Mouse (Mus musculus): ENCODE measurements around the gene Xxylt1. TPM values are rescaled to one million over a fixed set of nuclear protein-coding genes. Genes with fewer than 3 reads are reported as not detected.
A peak's percentile ranks its signal among the peaks of the same experiment; 100 is the strongest.

Gene Xxylt1
- total and polyA plus RNA-seq, 3 experiments = 10.5 to 13.5 (median 11.5) TPM

DNA sequence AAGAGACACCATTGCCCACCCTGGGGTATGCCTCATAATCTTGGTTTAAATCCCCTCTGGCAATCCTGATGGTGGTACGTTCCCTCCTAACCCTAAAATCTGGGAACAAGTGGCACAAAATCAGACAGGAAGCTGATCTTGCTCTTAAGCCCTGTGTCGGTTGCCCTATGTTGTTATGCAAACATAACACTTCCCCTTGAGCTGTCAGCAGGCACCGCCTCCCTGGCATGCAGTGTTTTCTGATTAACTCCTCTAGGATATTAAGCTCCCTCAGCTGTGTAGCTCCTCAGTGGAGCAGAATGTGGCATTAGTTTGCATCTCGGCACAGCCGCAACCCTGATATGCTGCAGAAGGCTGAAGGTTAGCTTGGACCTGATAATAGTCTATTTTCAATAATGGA lies 58.9 kb downstream of the Xxylt1 start:
- 0 out of 2 replicates have a peak, but pooled peaks have one; percentile 43 for TF ChIP-seq EP300 (IDR thresholded peaks at IDR 0.05; ENCODE audit: insufficient read depth, low read depth, low read length)
- TF ChIP-seq CTCF (IDR thresholded peaks at IDR 0.05) = no peak
- peak in 1 of 2 experiments; percentile 58 for DNase-seq
- Histone ChIP-seq H3K4me1 (ENCODE audit: control insufficient read depth, insufficient read depth, low read length) (peaks cover 22% of the 10 kb centered on the region), H3K9ac (ENCODE audit: low read depth, low read length) (peak overlapping the region; percentile 50; the same call in 1 of the 2 replicates), H3K27ac (peak overlapping the region; percentile 65), H3K79me2 (replicated peaks; ENCODE audit: control insufficient read depth, insufficient read depth, low read length) (no peaks in the 10 kb centered on the region), H3K27me3 (ENCODE audit: control insufficient read depth, insufficient read depth, low read length) (no peaks in the 10 kb centered on the region), H3K4me3 (no peak overlapping the region), H3K36me3 (ENCODE audit: control insufficient read depth, insufficient read depth, low read length) (no peaks in the 10 kb centered on the region)
- intact Hi-C loops (cut with DNase I) = loop anchor here (2.0 kb wide), 1 partner anchor 13 kb away; no protein-coding TSS in a partner anchor
- WGBS = 23% methylated on average over 5 of the region's 5 CpGs

DNA sequence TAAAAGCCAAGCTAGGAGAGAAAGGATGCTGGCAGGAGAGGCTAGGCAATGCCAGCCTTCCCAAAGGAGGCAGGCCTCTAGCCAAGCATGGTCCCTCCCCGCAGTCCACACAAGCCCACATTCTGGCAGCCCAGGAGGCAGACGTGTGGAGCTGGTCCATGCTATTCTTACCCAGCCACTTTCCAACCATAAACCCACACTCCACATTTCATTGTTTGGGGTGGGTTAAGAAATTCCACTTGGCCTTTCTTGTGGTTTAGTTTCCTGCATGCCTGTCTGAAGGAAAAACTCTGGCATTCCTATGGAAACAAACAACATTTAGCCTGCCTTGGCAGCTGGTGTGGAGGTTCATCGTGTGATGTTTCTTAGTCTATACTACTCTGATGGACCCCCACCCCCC lies 61.7 kb downstream of the Xxylt1 start:
- Histone ChIP-seq H3K4me3 (no peak overlapping the region), H3K36me3 (ENCODE audit: control insufficient read depth, insufficient read depth, low read length) (no peaks in the 10 kb centered on the region), H3K9ac (ENCODE audit: low read depth, low read length) (no peak overlapping the region), H3K27ac (no peak overlapping the region), H3K79me2 (replicated peaks; ENCODE audit: control insufficient read depth, insufficient read depth, low read length) (no peaks in the 10 kb centered on the region), H3K4me1 (ENCODE audit: control insufficient read depth, insufficient read depth, low read length) (peaks cover 15% of the 10 kb centered on the region), H3K27me3 (ENCODE audit: control insufficient read depth, insufficient read depth, low read length) (no peaks in the 10 kb centered on the region)
- TF ChIP-seq EP300 (IDR thresholded peaks at IDR 0.05; ENCODE audit: insufficient read depth, low read depth, low read length) (no peak), CTCF (IDR thresholded peaks at IDR 0.05) (no peak), POLR2A (IDR thresholded peaks at IDR 0.05; ENCODE audit: insufficient read depth, low read depth, low read length) (no peak)
- intact Hi-C loops (cut with DNase I) = no loop called here
- no peak for DNase-seq
- WGBS = 61% methylated on average over 3 of the region's 3 CpGs

DNA sequence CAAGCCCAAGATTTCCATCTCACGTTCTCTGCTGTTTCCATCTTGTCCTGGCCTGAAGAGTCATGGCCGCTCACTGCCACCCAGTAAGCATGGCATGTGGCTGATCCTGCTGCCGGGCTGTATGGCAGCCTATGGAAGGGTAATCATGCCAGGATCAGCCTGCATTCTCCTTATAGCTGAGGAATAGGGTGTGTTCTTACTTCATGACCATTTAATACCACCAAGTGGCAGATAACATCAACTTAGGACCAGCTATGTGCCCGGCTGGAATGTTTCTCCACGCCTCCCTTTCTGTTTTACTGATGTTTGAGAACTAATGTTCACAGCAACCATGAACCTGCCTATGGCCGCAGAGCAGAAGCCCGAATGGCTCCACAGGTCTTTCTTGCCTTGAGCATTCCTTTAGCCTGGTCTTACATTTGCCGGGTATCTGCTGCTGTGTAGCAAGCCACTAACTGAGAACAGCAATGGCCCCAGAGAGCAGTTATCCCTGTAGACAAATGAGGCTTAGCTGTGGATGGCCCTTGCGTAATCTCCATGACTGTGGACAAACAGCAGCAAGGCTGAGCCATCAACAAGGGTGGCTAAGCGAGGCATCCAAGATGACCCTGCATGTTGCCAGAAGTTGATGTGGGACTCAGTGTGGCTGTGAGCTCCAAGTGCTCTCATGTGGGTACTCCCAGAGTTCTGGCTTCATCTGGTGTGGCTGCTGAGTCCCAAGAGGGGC lies 63.4 kb downstream of the Xxylt1 start:
- Histone ChIP-seq H3K4me1 (ENCODE audit: control insufficient read depth, insufficient read depth, low read length) (peaks cover 15% of the 10 kb centered on the region), H3K27ac (no peak overlapping the region), H3K79me2 (replicated peaks; ENCODE audit: control insufficient read depth, insufficient read depth, low read length) (no peaks in the 10 kb centered on the region), H3K27me3 (ENCODE audit: control insufficient read depth, insufficient read depth, low read length) (no peaks in the 10 kb centered on the region), H3K4me3 (no peak overlapping the region), H3K9ac (ENCODE audit: low read depth, low read length) (no peak overlapping the region), H3K36me3 (ENCODE audit: control insufficient read depth, insufficient read depth, low read length) (no peaks in the 10 kb centered on the region)
- TF ChIP-seq EP300 (IDR thresholded peaks at IDR 0.05; ENCODE audit: insufficient read depth, low read depth, low read length) = no peak
- no peak for TF ChIP-seq CTCF (IDR thresholded peaks at IDR 0.05)
- no peak for TF ChIP-seq POLR2A (IDR thresholded peaks at IDR 0.05; ENCODE audit: insufficient read depth, low read depth, low read length)
- no peak for DNase-seq
- intact Hi-C loops (cut with DNase I) = no loop called here
- 94% methylated on average over 10 of the region's 10 CpGs for WGBS

DNA sequence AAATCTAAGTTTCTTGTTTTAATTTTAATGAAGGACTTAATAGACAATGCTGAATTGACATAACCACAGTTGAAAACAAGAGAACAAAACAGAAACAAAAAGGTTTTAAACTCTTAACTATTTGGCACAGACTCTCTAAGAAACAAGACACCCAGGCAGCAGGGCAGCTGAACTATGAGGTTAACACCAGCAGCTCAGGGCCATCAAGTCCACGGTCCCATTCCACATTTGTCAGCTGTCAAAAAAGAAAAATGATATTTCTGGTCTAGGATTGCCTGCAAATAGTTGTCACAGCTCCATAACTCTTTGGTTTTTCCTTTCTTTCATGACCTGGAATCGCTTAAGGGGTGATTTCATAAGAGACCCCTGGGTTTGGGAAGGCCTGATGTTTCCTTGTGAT lies 64.6 kb downstream of the Xxylt1 start:
- H3K36me3 ChIP-seq (ENCODE audit: control insufficient read depth, insufficient read depth, low read length) = no peaks in the 10 kb centered on the region
- intact Hi-C loops (cut with DNase I) = no loop called here
- TF ChIP-seq EP300 (IDR thresholded peaks at IDR 0.05; ENCODE audit: insufficient read depth, low read depth, low read length) (no peak), POLR2A (IDR thresholded peaks at IDR 0.05; ENCODE audit: insufficient read depth, low read depth, low read length) (no peak), CTCF (IDR thresholded peaks at IDR 0.05) (no peak)
- DNase-seq = no peak
- no peaks in the 10 kb centered on the region for H3K79me2 ChIP-seq (replicated peaks; ENCODE audit: control insufficient read depth, insufficient read depth, low read length)
- no peak overlapping the region for H3K9ac ChIP-seq (ENCODE audit: low read depth, low read length)
- H3K4me1 ChIP-seq (ENCODE audit: control insufficient read depth, insufficient read depth, low read length) = peaks cover 8% of the 10 kb centered on the region
- H3K27me3 ChIP-seq (ENCODE audit: control insufficient read depth, insufficient read depth, low read length) = no peaks in the 10 kb centered on the region
- H3K27ac ChIP-seq = no peak overlapping the region
- H3K4me3 ChIP-seq = no peak overlapping the region
- WGBS = 80% methylated on average over 2 of the region's 2 CpGs

DNA sequence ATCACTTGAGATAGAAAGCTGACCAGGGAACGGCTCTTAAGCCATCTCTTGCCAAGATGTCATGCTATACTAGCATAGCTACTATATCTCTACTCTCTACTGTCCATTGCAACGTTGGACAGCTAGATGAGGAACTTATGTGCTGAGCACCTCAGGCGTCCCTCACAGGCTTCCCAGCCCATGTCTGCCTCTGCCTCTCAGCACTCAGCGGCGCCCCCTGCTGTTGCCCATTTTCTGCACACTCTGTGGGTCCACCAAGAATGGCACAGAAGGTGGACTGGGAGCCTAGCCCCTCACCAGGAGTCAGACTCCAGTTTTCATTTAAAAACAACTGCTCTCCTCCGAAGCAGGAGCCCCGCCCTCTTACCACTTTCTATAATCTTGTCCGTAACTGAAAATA lies 65.1 kb downstream of the Xxylt1 start:
- no peak overlapping the region for H3K9ac ChIP-seq (ENCODE audit: low read depth, low read length)
- DNase-seq = peak in 1 of 2 experiments; percentile 59
- WGBS = 70% methylated on average over 8 of the region's 8 CpGs
- H3K4me3 ChIP-seq = no peak overlapping the region
- H3K27me3 ChIP-seq (ENCODE audit: control insufficient read depth, insufficient read depth, low read length) = no peaks in the 10 kb centered on the region
- H3K79me2 ChIP-seq (replicated peaks; ENCODE audit: control insufficient read depth, insufficient read depth, low read length) = no peaks in the 10 kb centered on the region
- H3K27ac ChIP-seq = no peak overlapping the region
- no peak for TF ChIP-seq EP300 (IDR thresholded peaks at IDR 0.05; ENCODE audit: insufficient read depth, low read depth, low read length)
- TF ChIP-seq CTCF (IDR thresholded peaks at IDR 0.05) = peak; percentile 71
- no peak for TF ChIP-seq POLR2A (IDR thresholded peaks at IDR 0.05; ENCODE audit: insufficient read depth, low read depth, low read length)
- H3K36me3 ChIP-seq (ENCODE audit: control insufficient read depth, insufficient read depth, low read length) = no peaks in the 10 kb centered on the region
- intact Hi-C loops (cut with DNase I) = no loop called here
- peaks cover 4% of the 10 kb centered on the region for H3K4me1 ChIP-seq (ENCODE audit: control insufficient read depth, insufficient read depth, low read length)

DNA sequence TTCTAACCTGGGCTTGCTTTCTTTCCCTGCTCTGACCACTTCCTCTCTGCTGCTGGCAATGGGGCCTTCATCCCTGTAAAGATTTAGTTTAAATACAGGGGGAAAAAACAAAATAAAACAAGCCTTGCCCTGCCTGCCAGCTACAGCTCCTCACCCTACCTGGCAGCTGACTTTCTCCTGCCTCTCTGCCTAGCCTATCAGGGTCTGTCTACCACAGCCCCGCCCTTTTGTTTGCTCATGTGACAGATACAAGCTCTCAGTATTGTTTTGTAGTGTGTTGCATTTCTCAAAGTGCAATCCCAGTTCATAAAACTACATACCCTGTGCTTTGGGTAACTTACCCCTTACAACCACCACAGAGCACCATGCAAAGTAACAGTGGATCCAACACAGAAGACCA lies 66.0 kb downstream of the Xxylt1 start:
- WGBS = 96% methylated on average over 1 of the region's 1 CpGs
- intact Hi-C loops (cut with DNase I) = no loop called here
- H3K4me3 ChIP-seq = no peak overlapping the region
- no peaks in the 10 kb centered on the region for H3K36me3 ChIP-seq (ENCODE audit: control insufficient read depth, insufficient read depth, low read length)
- no peak overlapping the region for H3K27ac ChIP-seq
- H3K9ac ChIP-seq (ENCODE audit: low read depth, low read length) = no peak overlapping the region
- no peaks in the 10 kb centered on the region for H3K27me3 ChIP-seq (ENCODE audit: control insufficient read depth, insufficient read depth, low read length)
- no peaks in the 10 kb centered on the region for H3K79me2 ChIP-seq (replicated peaks; ENCODE audit: control insufficient read depth, insufficient read depth, low read length)
- no peak for DNase-seq
- H3K4me1 ChIP-seq (ENCODE audit: control insufficient read depth, insufficient read depth, low read length) = no peaks in the 10 kb centered on the region
- TF ChIP-seq EP300 (IDR thresholded peaks at IDR 0.05; ENCODE audit: insufficient read depth, low read depth, low read length) = no peak
- no peak for TF ChIP-seq CTCF (IDR thresholded peaks at IDR 0.05)
- no peak for TF ChIP-seq POLR2A (IDR thresholded peaks at IDR 0.05; ENCODE audit: insufficient read depth, low read depth, low read length)

All from heart, adult 2 months (tissue).